Mouse (Mus musculus): ENCODE measurements around the gene Vps8.

Gene Vps8

DNA sequence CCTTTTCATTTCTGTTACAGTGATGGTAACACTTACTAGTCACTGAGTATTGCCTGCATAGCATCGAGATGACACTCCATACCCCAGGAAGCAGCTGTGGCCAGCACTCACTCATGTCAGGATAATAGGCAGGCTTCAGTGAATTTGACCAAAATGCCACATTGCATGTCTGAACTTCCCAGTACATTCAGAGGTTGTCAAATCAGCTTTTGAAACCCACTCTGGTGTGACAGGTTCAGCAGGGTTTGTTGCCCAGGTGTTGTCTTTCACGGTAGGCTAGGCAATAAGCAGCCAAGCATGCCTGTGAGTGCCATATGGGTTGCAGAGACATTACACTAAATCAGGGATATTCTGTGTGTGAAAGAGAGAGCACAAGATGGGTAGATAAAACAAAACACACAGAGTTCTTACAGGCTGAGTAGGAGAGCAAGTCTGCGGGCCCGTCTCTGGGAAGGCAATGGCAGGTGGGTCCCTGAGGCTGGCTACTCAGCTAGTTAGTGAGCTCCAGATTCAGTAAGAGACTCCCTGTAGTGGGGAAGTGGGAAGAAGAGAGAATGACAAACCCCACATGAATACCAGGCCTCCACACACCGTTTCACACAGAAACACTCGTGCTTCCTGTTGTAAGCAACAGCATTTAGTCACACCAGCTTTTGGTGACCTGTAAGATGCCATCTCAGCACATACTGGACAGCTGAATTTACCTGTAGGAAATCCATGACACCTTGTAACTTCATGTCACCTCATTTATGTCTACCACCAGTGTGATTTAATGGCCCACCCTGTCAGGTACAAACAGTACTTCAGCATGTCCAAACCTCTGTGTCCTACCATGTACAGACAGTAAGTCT, 203.1 kb downstream of the Vps8 start:
- DNase-seq (ENCODE audit: low spot score in 2 of 2), result no peak

DNA sequence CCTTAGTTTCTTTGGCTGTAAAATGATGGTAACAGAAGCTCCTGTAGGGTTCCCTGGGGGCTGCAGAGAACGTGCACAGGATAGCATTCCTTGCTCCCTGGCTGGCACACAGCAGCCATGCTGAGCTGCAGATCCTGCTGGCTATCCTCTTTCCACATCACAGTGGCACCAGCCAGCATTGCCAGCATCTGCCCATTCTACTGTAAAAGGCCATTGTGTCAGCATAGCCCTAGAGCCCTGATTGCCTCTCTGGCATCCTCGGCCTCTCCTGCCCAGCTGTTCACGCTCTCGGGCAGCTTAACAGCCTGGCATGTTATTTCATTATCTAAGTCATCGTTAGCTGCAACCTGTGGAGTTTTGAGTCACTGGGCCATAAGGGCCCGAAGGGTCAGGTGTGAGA, 204.3 kb downstream of the Vps8 start:
- no peak for DNase-seq (ENCODE audit: low spot score in 2 of 2)

GRCm38 (mm10) chr16:21628061-21628591, 205.2 kb downstream of the Vps8 start:
- DNase-seq (ENCODE audit: low spot score in 2 of 2), result no peak

DNA sequence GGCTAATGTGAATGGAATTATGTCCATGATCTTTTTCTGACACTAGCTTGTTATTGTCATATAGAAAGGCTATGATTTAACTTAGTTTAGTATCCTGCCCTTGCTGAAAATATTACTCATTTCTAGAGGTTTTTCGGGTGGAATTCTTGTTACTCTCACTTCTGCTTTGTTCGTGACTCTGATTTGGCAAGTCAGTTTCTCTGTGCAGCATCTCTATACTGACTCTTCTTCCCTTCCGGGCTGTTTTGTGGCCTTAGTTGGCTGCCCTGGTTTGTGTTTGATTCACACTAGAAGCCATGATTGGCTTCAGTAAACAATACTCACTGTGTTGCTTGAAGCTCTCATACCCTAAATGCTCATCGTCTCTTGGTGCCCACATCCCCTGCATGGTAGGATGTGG, 207.7 kb downstream of the Vps8 start:
- no peak for DNase-seq (ENCODE audit: low spot score in 2 of 2)

DNA sequence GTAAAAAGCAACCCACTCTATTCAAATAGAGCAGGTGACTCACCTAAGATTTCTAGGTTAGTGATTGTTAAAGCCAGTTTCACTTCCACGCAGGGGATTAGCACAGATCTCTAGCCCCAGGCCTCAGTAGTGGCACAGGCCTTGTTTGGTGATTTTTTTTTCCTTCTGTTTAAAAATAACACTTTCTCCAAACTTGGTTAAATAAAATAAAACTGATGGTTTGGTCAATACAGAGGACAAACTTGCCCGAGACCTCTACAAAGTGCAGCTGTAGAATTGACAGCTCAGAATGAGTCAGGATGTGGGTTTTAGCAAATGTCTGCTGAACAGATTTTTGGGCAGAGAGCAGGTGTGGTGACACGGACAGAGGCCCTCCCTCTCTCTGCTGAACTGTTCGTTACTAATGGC, 208.9 kb downstream of the Vps8 start:
- no peak for DNase-seq (ENCODE audit: low spot score in 2 of 2)

DNA sequence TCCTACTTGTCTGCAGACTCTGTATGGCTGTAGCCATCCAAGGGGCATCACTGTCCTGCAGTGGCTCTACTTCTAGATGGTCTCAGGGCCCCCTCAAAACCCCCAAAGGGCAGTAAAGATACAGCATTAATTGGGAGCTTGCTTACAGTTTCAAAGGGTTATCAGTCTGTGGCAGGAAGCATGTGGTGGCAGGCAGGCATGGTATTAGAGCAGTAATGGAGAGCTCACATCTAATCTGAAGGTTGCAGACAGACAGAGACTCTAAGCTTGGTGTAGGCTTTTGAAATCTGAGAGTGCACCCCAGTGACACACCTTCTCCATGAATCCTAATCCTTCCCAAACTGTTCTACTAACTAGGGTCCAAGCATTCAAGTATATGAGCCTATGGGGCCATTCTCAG, 211.5 kb downstream of the Vps8 start:
- DNase-seq (ENCODE audit: low spot score in 2 of 2), result no peak

DNA sequence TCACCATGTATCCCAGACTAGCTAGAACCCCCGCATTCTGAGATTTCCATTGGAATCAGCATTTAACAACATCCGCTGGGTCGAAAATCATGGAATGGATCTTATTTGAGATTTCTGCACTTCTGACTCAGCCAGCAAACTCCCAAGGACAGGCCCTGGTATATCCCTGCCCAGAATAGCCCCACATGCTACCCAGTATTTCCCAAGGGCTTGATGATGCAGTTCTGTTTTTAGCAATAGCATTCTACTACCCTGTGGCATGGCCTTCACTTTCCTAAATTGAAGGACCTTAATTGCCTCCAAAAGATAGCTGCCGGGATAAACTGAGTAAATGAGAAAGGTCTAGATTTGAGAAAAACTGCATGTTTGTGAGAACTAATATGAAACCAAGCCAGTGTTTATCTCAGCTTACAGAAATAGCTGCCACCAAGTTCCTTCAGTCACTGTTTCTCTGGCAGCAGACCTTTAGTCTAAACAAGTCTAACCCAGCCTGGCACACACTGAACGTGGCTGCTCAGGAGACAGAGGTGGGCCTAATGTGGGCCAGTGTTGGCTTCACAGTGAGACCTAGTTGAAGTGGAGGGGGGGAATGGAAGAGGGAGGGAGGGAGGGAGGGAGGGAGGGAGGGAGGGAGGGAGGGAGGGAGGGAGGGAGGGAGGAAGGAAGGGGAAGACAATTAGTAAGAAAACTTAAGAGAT, 213.4 kb downstream of the Vps8 start:
- DNase-seq (ENCODE audit: low spot score in 2 of 2), result no peak

DNA sequence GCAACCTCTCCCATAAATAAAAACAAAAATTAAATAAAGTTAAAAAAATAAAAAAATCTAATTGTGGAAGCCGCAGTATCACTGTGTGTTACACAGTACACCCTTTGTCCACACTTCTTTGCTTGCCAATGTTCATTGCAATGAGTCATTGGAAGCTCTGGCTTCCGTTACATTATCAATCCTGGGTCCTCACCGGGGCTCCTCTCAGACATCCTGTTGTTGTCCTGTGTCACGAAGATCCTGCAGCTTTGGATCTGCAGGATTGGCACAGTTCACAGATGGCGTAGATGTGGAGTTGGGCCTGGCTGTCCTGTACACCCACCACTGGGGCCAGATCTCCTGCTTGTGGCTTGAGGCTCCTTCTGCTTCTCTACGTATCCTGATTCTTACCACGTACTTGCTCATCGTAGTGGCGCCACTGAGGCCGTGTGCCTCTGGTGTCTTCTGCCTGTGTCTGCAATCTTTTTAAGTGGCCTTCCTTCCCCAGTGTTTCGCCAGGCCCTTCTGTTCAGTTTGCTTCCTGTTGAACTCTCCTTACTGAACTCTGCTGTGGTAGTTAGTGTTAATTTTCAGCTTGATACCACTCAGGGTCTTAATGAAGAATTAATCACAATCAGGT, 214.4 kb downstream of the Vps8 start:
- DNase-seq (ENCODE audit: low spot score in 2 of 2), result no peak

DNA sequence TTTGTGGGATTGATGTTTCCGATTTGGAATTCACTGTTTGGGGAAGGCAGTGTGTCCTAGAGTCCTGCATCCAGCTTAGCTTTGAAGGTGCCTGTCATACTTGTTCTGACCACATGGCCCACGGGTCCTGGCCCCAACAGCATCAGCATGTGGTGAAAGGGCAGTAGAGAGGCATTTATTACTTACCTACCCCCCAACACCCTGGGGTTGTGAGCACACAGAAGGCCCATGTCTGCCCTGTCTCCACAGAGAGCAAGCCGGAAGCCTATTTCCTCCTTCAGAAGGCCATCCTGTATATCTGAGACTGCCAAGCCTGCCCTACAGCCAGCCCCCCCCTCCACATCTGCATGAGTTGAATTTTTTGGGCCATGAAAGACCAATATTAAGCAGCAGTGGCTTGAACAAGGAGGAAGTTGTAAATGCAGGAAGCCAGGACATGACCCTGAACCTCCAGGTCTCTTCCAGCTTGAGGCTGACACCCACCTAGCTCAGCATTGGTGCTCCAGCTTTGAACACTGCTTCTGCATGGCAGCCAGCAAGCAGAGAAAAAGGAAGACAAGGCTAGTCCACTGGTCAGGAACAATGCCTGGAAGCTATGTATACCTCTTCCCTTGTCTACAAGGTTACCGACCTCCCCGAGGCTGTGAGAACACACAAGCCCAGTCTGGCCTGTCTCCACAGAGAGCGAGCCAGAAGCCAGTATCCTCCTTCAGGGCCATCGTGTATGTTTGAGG, 218.0 kb downstream of the Vps8 start:
- no peak for DNase-seq (ENCODE audit: low spot score in 2 of 2)

DNA sequence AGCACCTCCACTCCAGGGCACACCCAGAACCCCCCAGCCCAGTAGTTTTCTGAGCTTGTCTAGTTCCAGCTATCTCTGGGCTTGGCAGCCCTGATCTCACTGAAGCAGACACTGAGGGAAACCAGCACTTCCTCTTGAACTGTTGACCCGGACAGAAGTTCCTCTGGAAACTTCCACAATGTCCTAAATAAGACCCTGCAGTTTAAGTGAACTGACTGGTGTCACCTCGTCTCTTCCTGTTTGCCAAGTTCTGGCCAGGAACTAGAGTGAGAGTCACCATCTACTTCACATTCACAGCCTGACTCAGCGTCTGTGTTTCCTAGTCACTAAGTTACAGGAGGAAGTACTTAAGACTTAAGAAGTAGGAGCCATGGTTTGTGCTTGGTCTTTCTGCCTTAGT, 219.0 kb downstream of the Vps8 start:
- DNase-seq (ENCODE audit: low spot score in 2 of 2), result no peak

GRCm38 (mm10) chr16:21642906-21643305, 220.0 kb downstream of the Vps8 start:
- DNase-seq (ENCODE audit: low spot score in 2 of 2), result no peak

DNA sequence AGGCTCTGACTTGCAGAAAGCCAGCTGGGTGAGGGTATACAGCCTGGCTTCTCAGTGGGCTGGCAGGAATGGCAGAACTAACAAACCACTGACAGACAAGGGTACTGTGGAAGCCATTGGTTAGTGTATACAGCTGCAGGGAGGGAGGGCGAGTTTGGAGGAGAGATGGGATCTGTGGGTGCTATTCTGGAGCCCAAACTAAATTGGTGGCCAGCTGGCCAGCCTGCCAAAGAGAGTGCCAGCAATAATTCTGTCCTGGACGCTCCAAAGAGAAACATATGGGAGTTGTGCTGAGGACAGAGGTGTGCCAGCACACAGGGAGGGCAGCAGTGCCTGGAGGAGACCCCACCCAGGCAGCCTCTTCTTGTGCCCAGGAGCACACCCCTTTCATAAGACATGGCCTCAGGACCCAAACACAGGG, 220.7 kb downstream of the Vps8 start:
- DNase-seq (ENCODE audit: low spot score in 2 of 2), result no peak

- no peak for DNase-seq (ENCODE audit: low spot score in 2 of 2)
These were observed 221.2 kb downstream of the Vps8 start for GRCm38 (mm10) chr16:21644066-21644561.

DNA sequence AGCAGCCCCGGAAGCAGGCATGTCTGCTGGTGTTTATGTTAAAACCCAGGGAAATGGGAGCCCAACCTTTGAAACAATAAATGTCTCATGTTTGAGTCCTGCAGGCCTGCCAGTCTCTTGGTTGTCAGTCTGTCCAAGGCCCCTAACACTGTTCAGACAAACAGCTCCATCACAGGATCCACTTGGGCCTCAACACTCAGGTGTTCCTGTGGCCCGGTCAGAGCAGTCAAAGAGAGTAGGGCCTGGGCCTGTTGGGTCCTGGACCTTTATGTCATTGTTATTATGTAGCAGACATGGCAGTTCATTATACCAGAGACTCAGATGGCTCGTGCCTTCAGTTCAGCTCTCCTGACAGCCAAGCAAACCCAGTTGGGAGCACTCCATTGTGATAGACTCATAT, 221.7 kb downstream of the Vps8 start:
- no peak for DNase-seq (ENCODE audit: low spot score in 2 of 2)

DNA sequence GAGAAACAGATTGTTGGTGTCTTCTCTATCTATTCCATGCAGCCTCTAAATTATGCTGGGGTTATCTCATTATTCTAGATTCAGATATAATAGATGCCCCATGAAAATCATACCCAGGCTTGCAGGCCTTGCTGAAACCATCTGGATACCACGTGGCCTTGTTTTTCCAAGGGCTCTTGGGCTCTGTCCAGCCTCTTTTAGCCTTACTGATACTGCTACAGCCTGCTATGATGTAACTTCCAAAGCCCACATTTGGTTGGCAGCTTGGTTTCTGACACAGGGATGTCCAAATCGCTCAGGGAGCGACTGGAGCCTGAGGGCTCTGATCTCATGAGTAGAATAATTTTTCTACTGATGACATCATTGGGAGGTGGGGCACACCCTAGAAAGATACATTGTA, 223.0 kb downstream of the Vps8 start:
- DNase-seq (ENCODE audit: low spot score in 2 of 2), result no peak

- DNase-seq (ENCODE audit: low spot score in 2 of 2), result no peak
These were observed 223.6 kb downstream of the Vps8 start for GRCm38 (mm10) chr16:21646496-21646895.

- no peak for DNase-seq (ENCODE audit: low spot score in 2 of 2)
These were observed 225.9 kb downstream of the Vps8 start for GRCm38 (mm10) chr16:21648800-21649199.

- DNase-seq (ENCODE audit: low spot score in 2 of 2), result no peak
These were observed 227.4 kb downstream of the Vps8 start for GRCm38 (mm10) chr16:21650289-21650688.

- DNase-seq (ENCODE audit: low spot score in 2 of 2), result no peak
These were observed 228.2 kb downstream of the Vps8 start for GRCm38 (mm10) chr16:21651161-21651560.

GRCm38 (mm10) chr16:21653151-21653550, 230.2 kb downstream of the Vps8 start:
- DNase-seq (ENCODE audit: low spot score in 2 of 2), result no peak

GRCm38 (mm10) chr16:21654384-21654783, 231.5 kb downstream of the Vps8 start:
- DNase-seq (ENCODE audit: low spot score in 2 of 2), result no peak

GRCm38 (mm10) chr16:21655291-21655690, 232.4 kb downstream of the Vps8 start:
- DNase-seq (ENCODE audit: low spot score in 2 of 2), result no peak
